Mouse (Mus musculus) erythroblast, embryonic 14.5 days (primary cell): ENCODE results near the gene Galnt2.

Source experiments
- GATA1 ChIP-seq: IDR thresholded peaks from 2 replicates; pipeline ENCODE4 v1.6.1; 2012; ENCODE audit warnings: low read length, inconsistent platforms, mixed read lengths
- TAL1 ChIP-seq: IDR thresholded peaks from 3 replicates; pipeline ENCODE4 v1.6.1; 2012; ENCODE audit warnings: low read length, inconsistent platforms, mixed read lengths

GRCm38 (mm10) chr8:124284984-124285576 lies 53.9 kb downstream of the Galnt2 start:
- TF ChIP-seq GATA1: no peak
- no peak for TF ChIP-seq TAL1
